Mouse (Mus musculus) large intestine, adult 2 months (tissue): ENCODE measurements around the gene Racgap1. TPM values are rescaled to one million over a fixed set of nuclear protein-coding genes. Genes with fewer than 3 reads are reported as not detected.
A peak's percentile ranks its signal among the peaks of the same experiment; 100 is the strongest.

Experiments
- DNase-seq: peaks from one replicate; pipeline ENCODE4 v3.0.0-alpha.2; 2012; ENCODE audit warnings: low read depth, low spot score
- whole genome bisulfite sequencing: fragments of 180-500 bp; shearing (Covaris S2); methylation state at CpG from one replicate; pipeline ENCODE4 v1.1.7; 2018; 5-methylcytosine and 5-hydroxymethylcytosine counted together
- polyA plus RNA-seq: library from polyadenylated mRNA; depleted of rRNA; stranded (reverse); fragments of >200 nt; gene quantifications from 2 replicates; pipeline ENCODE4 v1.2.3, GENCODE M21; 2012; rRNA removed

Racgap1 gene
- polyA plus RNA-seq = 35.9 and 36.0 TPM in 2 replicates

- peak; percentile 94 for DNase-seq
- WGBS = under 1% methylated on average over 68 of the region's 68 CpGs
These were observed at the start of gene Racgap1 for GRCm38 (mm10) chr15:99651163-99651872. Racgap1 (minus strand) TSS chr15:99651656.

GRCm38 (mm10) chr15:99700219-99701106 lies 49.0 kb upstream of the Racgap1 start:
- WGBS = 47% methylated on average over 18 of the region's 18 CpGs
- DNase-seq = no peak

- no peak for DNase-seq
- WGBS = 69% methylated on average over 10 of the region's 10 CpGs
These were observed 48.3 kb upstream of the Racgap1 start for GRCm38 (mm10) chr15:99699715-99700114.

GRCm38 (mm10) chr15:99698533-99699085 lies 47.2 kb upstream of the Racgap1 start:
- WGBS = 39% methylated on average over 20 of the region's 20 CpGs
- DNase-seq = no peak

GRCm38 (mm10) chr15:99697309-99697708 lies 45.9 kb upstream of the Racgap1 start:
- WGBS = 27% methylated on average over 2 of the region's 2 CpGs
- no peak for DNase-seq

GRCm38 (mm10) chr15:99691976-99692375 lies 40.5 kb upstream of the Racgap1 start:
- 48% methylated on average over 9 of the region's 9 CpGs for WGBS
- no peak for DNase-seq

GRCm38 (mm10) chr15:99690924-99691323 lies 39.5 kb upstream of the Racgap1 start:
- no peak for DNase-seq
- WGBS = 35% methylated on average over 4 of the region's 4 CpGs

- DNase-seq = no peak
- 7% methylated on average over 4 of the region's 4 CpGs for WGBS
These were observed 37.3 kb upstream of the Racgap1 start for GRCm38 (mm10) chr15:99688712-99689111.

GRCm38 (mm10) chr15:99684156-99684555 lies 32.7 kb upstream of the Racgap1 start:
- 90% methylated on average over 5 of the region's 5 CpGs for WGBS
- no peak for DNase-seq

- 87% methylated on average over 7 of the region's 7 CpGs for WGBS
- DNase-seq = no peak
These were observed 31.4 kb upstream of the Racgap1 start for GRCm38 (mm10) chr15:99682880-99683279.

- DNase-seq = no peak
- 61% methylated on average over 7 of the region's 7 CpGs for WGBS
These were observed 27.6 kb upstream of the Racgap1 start for GRCm38 (mm10) chr15:99679008-99679407.

- DNase-seq = no peak
- 14% methylated on average over 13 of the region's 13 CpGs for WGBS
These were observed 26.8 kb upstream of the Racgap1 start for GRCm38 (mm10) chr15:99678063-99678800.

- WGBS = 70% methylated on average over 8 of the region's 8 CpGs
- DNase-seq = no peak
These were observed 25.6 kb upstream of the Racgap1 start for GRCm38 (mm10) chr15:99677089-99677488.

- 77% methylated on average over 3 of the region's 3 CpGs for WGBS
- DNase-seq = no peak
These were observed 23.4 kb upstream of the Racgap1 start for GRCm38 (mm10) chr15:99674866-99675265.

- DNase-seq = no peak
- 56% methylated on average over 14 of the region's 14 CpGs for WGBS
These were observed 20.3 kb upstream of the Racgap1 start for GRCm38 (mm10) chr15:99671783-99672182.

GRCm38 (mm10) chr15:99670964-99671670 lies 19.7 kb upstream of the Racgap1 start:
- no peak for DNase-seq
- 10% methylated on average over 12 of the region's 17 CpGs for WGBS

- DNase-seq = no peak
- WGBS = under 1% methylated on average over 72 of the region's 74 CpGs
These were observed 18.8 kb upstream of the Racgap1 start, which contains the start of gene Asic1 for GRCm38 (mm10) chr15:99670154-99670821. Asic1 (plus strand) TSS chr15:99670368.

- no peak for DNase-seq
- 0% methylated on average over 1 of the region's 1 CpGs for WGBS
These were observed 17.9 kb upstream of the Racgap1 start for GRCm38 (mm10) chr15:99669392-99669791.

- WGBS = 4% methylated on average over 12 of the region's 12 CpGs
- no peak for DNase-seq
These were observed 17.4 kb upstream of the Racgap1 start for GRCm38 (mm10) chr15:99668881-99669280.
